Comparison of ENCODE assay signal across 28 mouse cellular contexts in genomic region chr7:102132395-102132794, GRCm38 (mm10). TPM values are rescaled to one million over a fixed set of nuclear protein-coding genes. Genes with fewer than 3 reads are reported as not detected.
A peak's percentile ranks its signal among the peaks of the same experiment; 100 is the strongest.
DNase-seq lines count a peak whose midpoint lies in the region; ATAC-seq and TF ChIP-seq lines count a peak whose summit lies in the region.
"Had no signal": no experiment of that assay in that cellular context is flagged by ENCODE, and none has a peak within 500 bp of the region (broad histone marks: within the 10 kb centered on the region; RNA-seq: fewer than 3 reads in every experiment).

No protein-coding gene starts in this region.

- H3K27ac ChIP-seq in kidney, adult 2 months (ENCODE audit: insufficient read depth, low read depth, low read length) = no peak overlapping the region
- H3K27ac ChIP-seq in intestine, postnatal 0 days (ENCODE audit: low read depth, low read length) = no peak overlapping the region
- H3K27ac ChIP-seq: embryonic facial prominence, embryonic 15.5 days; heart, embryonic 15.5 days; hindbrain, embryonic 10.5 days; limb, embryonic 13.5 days; liver, embryonic 15.5 days; midbrain, embryonic 12.5 days; neural tube, embryonic 12.5 days had no signal

- peaks cover 20% of the 10 kb centered on the region for H3K36me3 ChIP-seq in kidney, adult 2 months (ENCODE audit: control insufficient read depth, insufficient read depth, low read length)
- H3K36me3 ChIP-seq in intestine, postnatal 0 days (ENCODE audit: control insufficient read depth, insufficient read depth) = peaks cover 75% of the 10 kb centered on the region

- TF ChIP-seq POLR2A in kidney, adult 2 months (IDR thresholded peaks at IDR 0.05; ENCODE audit: low read depth, low read length) = no peak

- H3K4me2 ChIP-seq in intestine, postnatal 0 days (replicated peaks; ENCODE audit: low read depth) = no peak overlapping the region
- H3K4me2 ChIP-seq: embryonic facial prominence, embryonic 15.5 days; heart, embryonic 15.5 days; limb, embryonic 13.5 days; liver, embryonic 15.5 days; midbrain, embryonic 12.5 days; neural tube, embryonic 12.5 days had no signal

- ATAC-seq in intestine, postnatal 0 days = peak; percentile 51; the same call in 1 of the 2 replicates
- ATAC-seq: activated CD4-positive, CD25-positive, alpha-beta regulatory T cell, adult 4 months; forebrain, postnatal 0 days had no signal

- no peaks in the 10 kb centered on the region for H3K27me3 ChIP-seq in kidney, adult 2 months (replicated peaks; ENCODE audit: control insufficient read depth, insufficient read depth, low read length)
- H3K27me3 ChIP-seq in intestine, postnatal 0 days (replicated peaks; ENCODE audit: control insufficient read depth, insufficient read depth, low read length) = no peaks in the 10 kb centered on the region
- H3K27me3 ChIP-seq: embryonic facial prominence, embryonic 15.5 days; heart, embryonic 15.5 days; limb, embryonic 13.5 days; liver, embryonic 15.5 days; midbrain, embryonic 12.5 days; neural tube, embryonic 12.5 days had no signal

- no peaks in the 10 kb centered on the region for H3K9me3 ChIP-seq in intestine, postnatal 0 days (ENCODE audit: control insufficient read depth)
- H3K9me3 ChIP-seq: embryonic facial prominence, embryonic 15.5 days; heart, embryonic 15.5 days; hindbrain, embryonic 10.5 days; limb, embryonic 13.5 days; liver, embryonic 15.5 days; midbrain, embryonic 12.5 days; neural tube, embryonic 12.5 days had no signal

- H3K4me3 ChIP-seq in kidney, adult 2 months (ENCODE audit: insufficient read depth, low read depth, low read length) = no peak overlapping the region
- H3K4me3 ChIP-seq in intestine, postnatal 0 days (ENCODE audit: low read depth, low read length) = no peak overlapping the region
- H3K4me3 ChIP-seq: embryonic facial prominence, embryonic 15.5 days; heart, embryonic 15.5 days; hindbrain, embryonic 10.5 days; limb, embryonic 13.5 days; liver, embryonic 15.5 days; midbrain, embryonic 12.5 days; neural tube, embryonic 12.5 days had no signal

- no peaks in the 10 kb centered on the region for H3K4me1 ChIP-seq in kidney, adult 2 months (ENCODE audit: control insufficient read depth, insufficient read depth, low read length)
- H3K4me1 ChIP-seq in intestine, postnatal 0 days (replicated peaks; ENCODE audit: control insufficient read depth, insufficient read depth, low read length) = no peaks in the 10 kb centered on the region
- H3K4me1 ChIP-seq: embryonic facial prominence, embryonic 15.5 days; heart, embryonic 15.5 days; hindbrain, embryonic 10.5 days; limb, embryonic 13.5 days; liver, embryonic 15.5 days; midbrain, embryonic 12.5 days; neural tube, embryonic 12.5 days had no signal

- 55% methylated on average over 4 of the region's 4 CpGs for WGBS in kidney, adult 2 months
- WGBS in intestine, postnatal 0 days = 67% methylated on average over 4 of the region's 4 CpGs

- DNase-seq in kidney, adult 2 months = peak; percentile 68
- no peak for DNase-seq in kidney, adult 11 months
- peak; percentile 48 for DNase-seq in ZHBTc4 (ENCODE audit: low read depth, low spot score)
- peak; percentile 36 for DNase-seq in lung, postnatal 25 days (ENCODE audit: low spot score)
- no peak for DNase-seq in retina, embryonic 14.5 days (ENCODE audit: low spot score)
- DNase-seq in layer of hippocampus, adult 18-20 months (ENCODE audit: low spot score in 2 of 2) = no peak
- no peak for DNase-seq in frontal cortex, postnatal 10 days (ENCODE audit: low spot score in 2 of 2)
- DNase-seq: adrenal gland, postnatal 14 days; cerebellum, adult 11-12 months; cerebellum, postnatal 25 days; embryo, embryonic 11 days; forebrain, postnatal 0 days; gastrocnemius, postnatal 10 days had no signal

- TF ChIP-seq CTCF in kidney, adult 2 months (conservative IDR thresholded peaks at IDR 0.05; ENCODE audit: insufficient read depth, insufficient read length, low read depth, low read length) = no peak
- TF ChIP-seq CTCF in intestine, postnatal 0 days (IDR thresholded peaks at IDR 0.05; ENCODE audit: low read depth) = no peak

- H3K9ac ChIP-seq in intestine, postnatal 0 days (ENCODE audit: low read depth, low read length) = no peak overlapping the region
- H3K9ac ChIP-seq: embryonic facial prominence, embryonic 15.5 days; forebrain, postnatal 0 days; heart, embryonic 15.5 days; limb, embryonic 13.5 days; liver, embryonic 15.5 days; midbrain, embryonic 12.5 days; neural tube, embryonic 12.5 days had no signal

RNA-seq across cellular contexts. Expression of gene Chrna10, which starts 15.8 kb away (rescaled TPM):
- polyA plus RNA-seq in kidney, adult 2 months (2012; rRNA removed) = 0.03 TPM in 1 of 2 replicates, not detected in the other
- not detected in 2 replicates for polyA plus RNA-seq in intestine, postnatal 0 days (2015; fragmentation: Nextera tagmentation; extraction: Ambion mirVana)
- not detected for total RNA-seq in layer of hippocampus, adult 18-20 months (2021)
- total RNA-seq: adrenal gland, postnatal 14 days; gastrocnemius, postnatal 10 days; heart, adult 18-20 months; megakaryocyte progenitor cell, adult 5-6 weeks had no signal
- polyA plus RNA-seq: activated CD4-positive, CD25-positive, alpha-beta regulatory T cell, adult 4 months; hindbrain, embryonic 10.5 days; limb, embryonic 13.5 days; liver, embryonic 15.5 days; midbrain, embryonic 12.5 days; neural tube, embryonic 12.5 days had no signal

RNA-seq across cellular contexts. Expression of gene Art5, which starts 23.1 kb away (rescaled TPM):
- 0.15 and 0.33 TPM in 2 replicates for polyA plus RNA-seq in kidney, adult 2 months (2012; rRNA removed)
- polyA plus RNA-seq in intestine, postnatal 0 days (2015; fragmentation: Nextera tagmentation; extraction: Ambion mirVana) = 0.09 and 0.20 TPM in 2 replicates
- total RNA-seq in layer of hippocampus, adult 18-20 months (2021) = not detected
- total RNA-seq: layer of hippocampus, postnatal 25 days; left cerebral cortex, postnatal 14 days had no signal

RNA-seq across cellular contexts. Expression of gene Art1, which starts 30.9 kb away (rescaled TPM):
- polyA plus RNA-seq in kidney, adult 2 months (2012; rRNA removed) = 0.08 and 3.8 TPM in 2 replicates
- polyA plus RNA-seq in intestine, postnatal 0 days (2015; fragmentation: Nextera tagmentation; extraction: Ambion mirVana) = 0.13 TPM in 1 of 2 replicates, not detected in the other
- not detected for total RNA-seq in layer of hippocampus, adult 18-20 months (2021)
- total RNA-seq: adrenal gland, postnatal 14 days; forebrain, postnatal 0 days; layer of hippocampus, postnatal 25 days; left cerebral cortex, postnatal 14 days; megakaryocyte progenitor cell, adult 5-6 weeks had no signal
- polyA plus RNA-seq: activated CD4-positive, CD25-positive, alpha-beta regulatory T cell, adult 4 months; small intestine, adult 2 months had no signal

RNA-seq across cellular contexts. Expression of gene Trpc2, which starts 49.5 kb away (rescaled TPM):
- polyA plus RNA-seq in kidney, adult 2 months (2012; rRNA removed) = not detected in 2 replicates
- 0.05 TPM in 1 of 2 replicates, not detected in the other for polyA plus RNA-seq in intestine, postnatal 0 days (2015; fragmentation: Nextera tagmentation; extraction: Ambion mirVana)
- total RNA-seq in layer of hippocampus, adult 18-20 months (2021) = 1 to 10 TPM in 1 of 2 experiments, not detected in 1; 1.9 TPM
- total RNA-seq: adrenal gland, postnatal 14 days; megakaryocyte progenitor cell, adult 5-6 weeks had no signal
- polyA plus RNA-seq: forebrain, postnatal 0 days; heart, embryonic 15.5 days; hindbrain, embryonic 10.5 days; large intestine, adult 2 months; limb, embryonic 13.5 days; liver, embryonic 15.5 days; midbrain, embryonic 12.5 days had no signal

Comparison
In these comparisons a context has a peak if more than half of its experiments do, and no peak if none do; other contexts are left out.
1. DNase-seq: peak in kidney, adult 2 months (single experiment), ZHBTc4 (single experiment) and lung, postnatal 25 days (single experiment); none in kidney, adult 11 months (single experiment), retina, embryonic 14.5 days (single experiment), layer of hippocampus, adult 18-20 months (0 of 2) and frontal cortex, postnatal 10 days (0 of 2).